Mouse (Mus musculus) stomach, embryonic 16.5 days (tissue): ENCODE data around the gene Osbpl8. TPM values are rescaled to one million over a fixed set of nuclear protein-coding genes. Genes with fewer than 3 reads are reported as not detected.
A peak's percentile ranks its signal among the peaks of the same experiment; 100 is the strongest.

Experiments
- ATAC-seq: fragments of 200-750 bp; cut with Nextera tagmentation; 2 replicates; pipeline ENCODE4 v1.8.0; 2017; ENCODE audit warnings: moderate number of reproducible peaks, moderate TSS enrichment; ENCODE audit not compliant: insufficient read depth, low FRiP score
- H3K27ac ChIP-seq: fragments of 300-500 bp; sonication (generic); 2 replicates; pipeline ENCODE4 v1.5.1; 2014; ENCODE audit warnings: low read length
- H3K27me3 ChIP-seq: fragments of 300-500 bp; sonication (generic); 2 replicates; pipeline ENCODE4 v1.6.1; 2014; ENCODE audit warnings: low read length, control low read depth, mixed read lengths; ENCODE audit not compliant: control insufficient read depth, insufficient read depth
- H3K36me3 ChIP-seq: fragments of 300-500 bp; sonication (generic); 2 replicates; pipeline ENCODE4 v1.6.1; 2014; ENCODE audit warnings: low read length; ENCODE audit not compliant: control insufficient read depth, insufficient read depth
- H3K4me1 ChIP-seq: fragments of 300-500 bp; sonication (generic); 2 replicates; pipeline ENCODE4 v1.6.1; 2014; ENCODE audit warnings: low read length, control low read depth, mixed read lengths; ENCODE audit not compliant: control insufficient read depth, insufficient read depth
- H3K4me2 ChIP-seq: fragments of 300-500 bp; sonication (generic); 2 replicates; pipeline ENCODE4 v1.6.1; 2014; ENCODE audit warnings: low read depth, low read length, mixed read lengths
- H3K4me3 ChIP-seq: fragments of 300-500 bp; sonication (generic); replicated peaks from 2 replicates; pipeline ENCODE4 v1.5.1; 2014; ENCODE audit warnings: mild to moderate bottlenecking, low read length
- H3K9ac ChIP-seq: fragments of 300-500 bp; sonication (generic); 2 replicates; pipeline ENCODE4 v1.6.1; 2014; ENCODE audit warnings: low read length
- H3K9me3 ChIP-seq: fragments of 300-500 bp; sonication (generic); replicated peaks from 2 replicates; pipeline ENCODE4 v1.6.1; 2016; ENCODE audit warnings: low read length, control low read depth; ENCODE audit not compliant: control insufficient read depth
- WGBS: fragments of 180-500 bp; shearing (Covaris S2); extraction: QIAGEN DNeasy Blood & Tissue Kit; methylation state at CpG from one replicate; pipeline ENCODE4 v1.1.7; 2014; 5-methylcytosine and 5-hydroxymethylcytosine counted together
- polyA plus RNA-seq: library from polyadenylated mRNA; unstranded; fragments of >200 nt; fragmentation: Nextera tagmentation; extraction: Ambion mirVana; gene quantifications from 2 replicates; pipeline ENCODE4 v1.2.1, GENCODE M21; 2015

The Osbpl8 gene
- polyA plus RNA-seq, 1 experiment from 2014 or later, result 6.7 TPM

DNA sequence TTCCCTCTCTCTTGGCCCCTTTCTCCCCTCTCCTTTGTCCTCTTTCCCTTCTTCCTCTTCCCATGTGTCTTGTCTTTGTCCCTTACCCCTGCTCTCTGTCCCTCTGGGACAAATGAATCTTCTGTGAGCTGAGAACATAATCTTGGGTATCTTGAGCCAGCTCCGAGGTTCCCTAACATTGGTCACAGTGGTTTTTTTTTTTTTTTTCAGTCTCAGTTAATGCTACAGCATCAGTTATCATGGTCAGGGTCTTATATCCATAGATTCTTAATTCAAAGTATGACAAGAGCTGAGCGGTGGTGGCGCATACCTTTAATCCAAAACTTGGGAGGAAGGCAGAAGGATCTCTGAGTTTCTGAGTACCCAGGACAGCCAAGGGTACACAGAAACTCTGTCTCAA lies 4.0 kb upstream of the Osbpl8 start:
- Histone ChIP-seq H3K36me3 (no peaks in the 10 kb centered on the region), H3K4me2 (no peak overlapping the region)

DNA sequence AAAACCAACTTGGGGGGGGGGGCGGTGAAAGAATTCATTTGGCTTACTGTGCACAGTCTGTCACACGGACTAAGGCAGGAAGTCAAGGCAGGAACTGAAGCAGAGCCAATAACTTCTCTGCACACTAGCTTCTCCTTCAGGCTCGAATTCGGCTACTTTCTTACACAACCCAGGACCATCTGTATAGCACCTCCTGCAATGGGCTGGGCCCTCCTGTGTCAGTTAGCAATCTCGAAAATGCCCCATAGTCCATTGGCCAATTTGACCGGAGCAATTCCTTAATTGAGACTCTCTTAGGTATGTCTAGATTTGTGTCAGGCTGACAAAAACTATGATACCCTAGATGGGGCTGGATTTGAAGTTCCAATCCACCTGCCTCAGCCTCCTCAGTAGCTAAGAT lies 3.2 kb upstream of the Osbpl8 start:
- no peak overlapping the region for H3K4me2 ChIP-seq
- H3K36me3 ChIP-seq, result no peaks in the 10 kb centered on the region
- no peak overlapping the region for H3K4me3 ChIP-seq
- no peak overlapping the region for H3K27ac ChIP-seq
- H3K27me3 ChIP-seq, result no peaks in the 10 kb centered on the region
- no peak for ATAC-seq
- no peaks in the 10 kb centered on the region for H3K9me3 ChIP-seq
- 84% methylated on average over 6 of the region's 6 CpGs for WGBS
- no peak overlapping the region for H3K9ac ChIP-seq
- H3K4me1 ChIP-seq, result peaks cover 13% of the 10 kb centered on the region

More for the DNA sequence above, 4.0 kb upstream of the Osbpl8 start:
- H3K27me3 ChIP-seq, result no peaks in the 10 kb centered on the region
- no peak overlapping the region for H3K27ac ChIP-seq
- no peak overlapping the region for H3K4me3 ChIP-seq
- H3K4me1 ChIP-seq, result peaks cover 6% of the 10 kb centered on the region
- H3K9me3 ChIP-seq, result no peaks in the 10 kb centered on the region
- no peak overlapping the region for H3K9ac ChIP-seq
- WGBS, result 90% methylated on average over 3 of the region's 3 CpGs
- no peak for ATAC-seq

GRCm38 (mm10) chr10:111163025-111163424 lies 1.5 kb upstream of the Osbpl8 start:
- WGBS, result 60% methylated on average over 3 of the region's 3 CpGs
- no peaks in the 10 kb centered on the region for H3K27me3 ChIP-seq

GRCm38 (mm10) chr10:111163601-111164240 lies 831 bp upstream of the Osbpl8 start:
- peak overlapping the region; percentile 88 for H3K27ac ChIP-seq
- no peaks in the 10 kb centered on the region for H3K9me3 ChIP-seq
- peak overlapping the region; percentile 86; the same call in 1 of the 2 replicates for H3K9ac ChIP-seq
- H3K4me3 ChIP-seq, result peak overlapping the region; percentile 99
- H3K4me2 ChIP-seq, result peak overlapping the region; percentile 75
- no peaks in the 10 kb centered on the region for H3K36me3 ChIP-seq
- no peak for ATAC-seq
- no peaks in the 10 kb centered on the region for H3K27me3 ChIP-seq
- WGBS, result 28% methylated on average over 9 of the region's 9 CpGs
- H3K4me1 ChIP-seq, result peaks cover 17% of the 10 kb centered on the region

More at GRCm38 (mm10) chr10:111163025-111163424, 1.5 kb upstream of the Osbpl8 start:
- no peak overlapping the region for H3K9ac ChIP-seq
- ATAC-seq, result no peak
- no peak overlapping the region for H3K4me3 ChIP-seq
- no peaks in the 10 kb centered on the region for H3K9me3 ChIP-seq
- H3K27ac ChIP-seq, result no peak overlapping the region
- no peak overlapping the region for H3K4me2 ChIP-seq
- peaks cover 17% of the 10 kb centered on the region for H3K4me1 ChIP-seq
- H3K36me3 ChIP-seq, result no peaks in the 10 kb centered on the region

DNA sequence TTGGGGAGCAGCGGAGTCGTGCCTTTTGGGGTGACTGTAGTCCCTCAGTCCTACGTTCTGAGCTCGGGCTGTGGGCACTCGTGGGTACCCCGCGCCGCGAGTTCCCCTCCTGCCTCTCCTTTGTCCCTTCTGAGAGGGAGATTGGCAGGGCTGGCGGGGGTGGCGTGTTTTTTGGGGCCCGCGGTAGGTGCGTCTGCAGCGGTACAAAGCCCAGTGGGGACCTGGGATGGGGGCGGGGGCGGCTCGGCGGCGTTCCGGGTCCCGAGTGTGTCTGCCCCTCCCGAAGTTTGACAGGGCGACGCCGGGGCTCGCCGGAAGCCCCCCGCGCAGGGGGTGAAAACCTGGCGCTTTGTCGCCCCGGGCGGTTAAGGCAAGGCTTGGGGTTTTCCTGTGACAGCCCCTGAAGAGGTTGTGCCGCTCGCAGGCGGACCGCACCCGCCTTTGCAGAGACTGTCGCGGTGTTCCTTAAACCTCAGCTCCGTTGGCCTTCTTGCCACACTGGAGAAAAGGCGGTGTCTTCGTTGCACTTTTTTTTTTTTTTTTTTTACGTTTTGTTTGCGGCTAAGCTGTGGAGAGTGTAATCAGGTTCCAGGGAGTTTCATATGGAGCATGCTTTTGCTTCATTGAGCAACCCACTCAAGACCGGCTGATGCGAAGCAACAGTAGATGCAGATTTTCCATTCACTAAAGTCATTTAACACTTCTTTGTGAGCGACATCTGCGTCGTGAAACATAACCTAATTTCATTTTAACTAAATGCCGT lies 848 bp downstream of the Osbpl8 start:
- Histone ChIP-seq H3K9me3 (no peaks in the 10 kb centered on the region), H3K4me3 (peak overlapping the region; percentile 99), H3K36me3 (no peaks in the 10 kb centered on the region), H3K4me1 (peaks cover 17% of the 10 kb centered on the region), H3K27me3 (no peaks in the 10 kb centered on the region), H3K9ac (peak overlapping the region; percentile 94), H3K4me2 (peak overlapping the region; percentile 76), H3K27ac (peak overlapping the region; percentile 85)
- ATAC-seq, result peak; percentile 45
- under 1% methylated on average over 52 of the region's 52 CpGs for WGBS

- H3K27ac ChIP-seq, result no peak overlapping the region
- no peaks in the 10 kb centered on the region for H3K27me3 ChIP-seq
- H3K4me3 ChIP-seq, result peak overlapping the region; percentile 99
- no peak for ATAC-seq
- H3K9ac ChIP-seq, result no peak overlapping the region
- 63% methylated on average over 4 of the region's 4 CpGs for WGBS
- peak overlapping the region; percentile 76 for H3K4me2 ChIP-seq
- H3K9me3 ChIP-seq, result no peaks in the 10 kb centered on the region
- peaks cover 17% of the 10 kb centered on the region for H3K4me1 ChIP-seq
- H3K36me3 ChIP-seq, result no peaks in the 10 kb centered on the region
Observed at GRCm38 (mm10) chr10:111166057-111166841, 1.7 kb downstream of the Osbpl8 start.

- Histone ChIP-seq H3K27me3 (no peaks in the 10 kb centered on the region), H3K4me1 (peaks cover 19% of the 10 kb centered on the region), H3K4me2 (no peak overlapping the region), H3K36me3 (no peaks in the 10 kb centered on the region), H3K27ac (no peak overlapping the region), H3K4me3 (no peak overlapping the region), H3K9me3 (no peaks in the 10 kb centered on the region), H3K9ac (no peak overlapping the region)
- 84% methylated on average over 4 of the region's 4 CpGs for WGBS
- no peak for ATAC-seq
Observed at GRCm38 (mm10) chr10:111167444-111167843, 2.9 kb downstream of the Osbpl8 start.

DNA sequence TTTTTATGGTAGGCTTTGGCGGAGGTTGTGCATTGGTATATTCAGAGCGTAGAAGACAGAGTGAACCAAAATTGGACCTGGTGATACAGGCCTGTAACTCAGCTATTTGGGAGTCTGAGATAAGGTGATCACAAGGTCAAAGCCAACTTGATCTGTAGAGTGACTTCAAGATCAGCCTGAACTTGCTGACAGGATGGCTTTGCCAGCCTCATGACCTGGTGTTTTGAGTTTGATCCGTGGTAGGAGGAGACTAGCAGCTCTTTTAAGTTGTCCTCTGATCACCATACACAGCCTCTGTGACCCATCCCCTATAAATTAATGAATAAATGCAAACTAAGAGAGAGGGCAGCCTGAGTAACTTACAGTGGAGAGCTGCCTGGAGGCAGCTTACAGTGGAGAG lies 3.8 kb downstream of the Osbpl8 start:
- no peak for ATAC-seq
- no peaks in the 10 kb centered on the region for H3K9me3 ChIP-seq
- H3K9ac ChIP-seq, result no peak overlapping the region
- 80% methylated on average over 3 of the region's 3 CpGs for WGBS
- no peak overlapping the region for H3K4me3 ChIP-seq
- H3K4me1 ChIP-seq, result peaks cover 19% of the 10 kb centered on the region
- H3K4me2 ChIP-seq, result no peak overlapping the region
- no peaks in the 10 kb centered on the region for H3K27me3 ChIP-seq
- H3K36me3 ChIP-seq, result no peaks in the 10 kb centered on the region
- H3K27ac ChIP-seq, result no peak overlapping the region
